Mouse (Mus musculus) heart, embryonic 11.5 days (tissue): ENCODE measurements around the gene Mtnr1a. TPM values are rescaled to one million over a fixed set of nuclear protein-coding genes. Genes with fewer than 3 reads are reported as not detected.
"Not testable (repeated sequence)": the region's sequence is repeated elsewhere in the genome, so short reads cannot be mapped to it uniquely, and the experiment has no call there.

Source experiments
- ATAC-seq: fragments of 200-750 bp; cut with Nextera tagmentation; replicated peaks from 2 replicates; pipeline ENCODE4 v1.8.0; 2017; ENCODE audit warnings: moderate library complexity; ENCODE audit not compliant: insufficient number of reproducible peaks, low FRiP score, low TSS enrichment
- H3K27ac ChIP-seq: fragments of 300-500 bp; sonication (generic); 2 replicates; pipeline ENCODE4 v1.5.1; 2014; ENCODE audit warnings: mild to moderate bottlenecking, low read depth, low read length
- H3K27me3 ChIP-seq: fragments of 300-500 bp; sonication (generic); 2 replicates; pipeline ENCODE4 v1.6.1; 2014; ENCODE audit warnings: mild to moderate bottlenecking, low read length, mixed read lengths; ENCODE audit not compliant: control insufficient read depth, insufficient read depth
- H3K36me3 ChIP-seq: fragments of 300-500 bp; sonication (generic); 2 replicates; pipeline ENCODE4 v1.6.1; 2014; ENCODE audit warnings: mild to moderate bottlenecking, low read length, moderate library complexity, mixed read lengths; ENCODE audit not compliant: control insufficient read depth, insufficient read depth
- H3K4me1 ChIP-seq: fragments of 300-500 bp; sonication (generic); 2 replicates; pipeline ENCODE4 v1.6.1; 2014; ENCODE audit warnings: low read length; ENCODE audit not compliant: control insufficient read depth, insufficient read depth
- H3K4me2 ChIP-seq: fragments of 300-500 bp; sonication (generic); 2 replicates; pipeline ENCODE4 v1.6.1; 2014; ENCODE audit warnings: mild to moderate bottlenecking, moderate library complexity
- H3K4me3 ChIP-seq: fragments of 300-500 bp; sonication (generic); 2 replicates; pipeline ENCODE4 v1.5.1; 2014; ENCODE audit warnings: low read depth, low read length
- H3K9ac ChIP-seq: fragments of 300-500 bp; sonication (generic); 2 replicates; pipeline ENCODE4 v1.6.1; 2014; ENCODE audit warnings: mild to moderate bottlenecking, low read depth, low read length, moderate library complexity
- H3K9me3 ChIP-seq: fragments of 300-500 bp; sonication (generic); replicated peaks from 2 replicates; pipeline ENCODE4 v1.6.1; 2016; ENCODE audit warnings: low read length; ENCODE audit not compliant: control insufficient read depth
- WGBS: fragments of 180-500 bp; shearing (Covaris S2); extraction: QIAGEN DNeasy Blood & Tissue Kit; methylation state at CpG from one replicate; pipeline ENCODE4 v1.1.7; 2014; ENCODE audit not compliant: insufficient replicate concordance; 5-methylcytosine and 5-hydroxymethylcytosine counted together
- polyA plus RNA-seq: library from polyadenylated mRNA; unstranded; fragments of >200 nt; fragmentation: Nextera tagmentation; extraction: Ambion mirVana; gene quantifications from 2 replicates; pipeline ENCODE4 v1.2.1, GENCODE M21; 2014

Mtnr1a gene
- polyA plus RNA-seq, 1 experiment from 2014 or later = not detected

DNA sequence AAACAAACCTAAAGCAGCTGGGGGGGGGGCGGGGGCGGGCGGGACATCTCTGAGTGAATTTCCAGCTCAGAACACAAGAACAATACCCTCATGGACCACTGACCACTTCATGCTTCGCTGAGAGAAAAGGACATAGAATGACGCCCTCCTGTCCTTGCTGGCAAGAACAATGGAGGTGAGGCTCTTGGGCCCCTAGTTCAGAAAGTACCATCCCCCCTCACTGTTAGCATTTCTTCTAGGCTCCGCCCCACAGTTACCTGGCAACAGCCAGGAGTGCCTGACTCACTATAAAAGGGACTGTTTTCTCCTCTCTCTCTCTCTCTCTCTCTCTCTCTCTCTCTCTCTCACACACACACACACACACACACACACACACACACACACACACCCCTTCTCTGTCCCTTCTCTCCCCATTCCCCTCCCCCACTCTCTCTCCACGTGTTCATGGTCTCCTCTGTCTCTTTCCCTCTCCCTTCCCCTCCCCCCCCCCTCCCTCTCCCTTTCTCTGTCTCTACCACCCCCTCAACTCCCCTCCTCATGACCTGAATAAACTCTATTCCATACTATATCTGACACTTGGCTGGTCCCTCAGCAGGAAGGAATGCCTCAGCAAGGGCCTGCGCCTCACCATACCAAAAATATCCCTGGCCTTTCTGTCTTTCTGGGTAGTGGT, 4.6 kb upstream of the Mtnr1a start:
- 48% methylated on average over 8 of the region's 8 CpGs for WGBS
- ATAC-seq = no peak

GRCm38 (mm10) chr8:45065391-45065790, 3.5 kb upstream of the Mtnr1a start:
- H3K9ac ChIP-seq, H3K27ac ChIP-seq, H3K4me3 ChIP-seq, H3K9me3 ChIP-seq, H3K4me1 ChIP-seq, H3K4me2 ChIP-seq, H3K27me3 ChIP-seq, H3K36me3 ChIP-seq, ATAC-seq: not testable (repeated sequence)
- WGBS = 92% methylated on average over 1 of the region's 1 CpGs

More for the DNA sequence above, 4.6 kb upstream of the Mtnr1a start:
- H3K36me3 ChIP-seq = no peaks in the 10 kb centered on the region
- no peaks in the 10 kb centered on the region for H3K4me1 ChIP-seq
- no peak overlapping the region for H3K4me2 ChIP-seq
- H3K9ac ChIP-seq = no peak overlapping the region
- H3K27me3 ChIP-seq = no peaks in the 10 kb centered on the region
- H3K4me3 ChIP-seq = no peak overlapping the region
- H3K9me3 ChIP-seq = no peaks in the 10 kb centered on the region
- no peak overlapping the region for H3K27ac ChIP-seq

GRCm38 (mm10) chr8:45070949-45071348, 2.0 kb downstream of the Mtnr1a start:
- no peaks in the 10 kb centered on the region for H3K36me3 ChIP-seq
- no peak overlapping the region for H3K27ac ChIP-seq
- no peaks in the 10 kb centered on the region for H3K9me3 ChIP-seq
- no peak overlapping the region for H3K4me3 ChIP-seq
- ATAC-seq = no peak
- H3K9ac ChIP-seq = no peak overlapping the region
- WGBS = 85% methylated on average over 8 of the region's 8 CpGs
- no peaks in the 10 kb centered on the region for H3K4me1 ChIP-seq
- H3K4me2 ChIP-seq = no peak overlapping the region
- no peaks in the 10 kb centered on the region for H3K27me3 ChIP-seq

- no peak overlapping the region for H3K4me3 ChIP-seq
- ATAC-seq = no peak
- H3K27me3 ChIP-seq = no peaks in the 10 kb centered on the region
- no peaks in the 10 kb centered on the region for H3K4me1 ChIP-seq
- no peaks in the 10 kb centered on the region for H3K36me3 ChIP-seq
- no peaks in the 10 kb centered on the region for H3K9me3 ChIP-seq
- no peak overlapping the region for H3K27ac ChIP-seq
- H3K4me2 ChIP-seq = no peak overlapping the region
- H3K9ac ChIP-seq = no peak overlapping the region
- 75% methylated on average over 3 of the region's 3 CpGs for WGBS
Measured at GRCm38 (mm10) chr8:45080850-45081249, 11.9 kb downstream of the Mtnr1a start.

DNA sequence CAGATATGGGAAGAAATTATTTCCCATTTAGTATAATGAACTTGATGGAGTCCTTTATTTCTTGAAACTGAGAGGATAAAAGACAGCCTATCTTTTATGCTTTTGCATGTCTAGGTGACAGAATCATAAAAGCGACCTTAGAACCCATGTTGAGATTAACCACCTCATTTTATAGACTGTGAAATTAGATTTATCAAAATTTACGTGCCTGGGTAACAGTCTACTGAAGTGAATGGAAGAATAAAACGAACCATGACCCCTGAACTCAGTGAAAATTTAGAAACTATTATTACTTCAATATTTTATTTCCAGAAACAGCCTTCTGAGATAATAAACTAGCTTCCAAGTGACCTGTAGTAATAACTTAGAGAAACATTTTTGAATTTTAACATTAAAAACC, 24.7 kb downstream of the Mtnr1a start:
- Histone ChIP-seq H3K27ac (no peak overlapping the region), H3K36me3 (no peaks in the 10 kb centered on the region), H3K9me3 (no peaks in the 10 kb centered on the region), H3K9ac (no peak overlapping the region), H3K27me3 (no peaks in the 10 kb centered on the region), H3K4me1 (no peaks in the 10 kb centered on the region), H3K4me3 (no peak overlapping the region), H3K4me2 (no peak overlapping the region)
- no peak for ATAC-seq
- 71% methylated on average over 3 of the region's 3 CpGs for WGBS

- peak overlapping the region; percentile 58 for H3K4me2 ChIP-seq
- peaks cover 7% of the 10 kb centered on the region; the same call in 1 of the 2 replicates for H3K27me3 ChIP-seq
- WGBS = 30% methylated on average over 13 of the region's 13 CpGs
- H3K4me3 ChIP-seq = peak overlapping the region; percentile 30
- H3K27ac ChIP-seq = no peak overlapping the region
- H3K9ac ChIP-seq = no peak overlapping the region
- no peaks in the 10 kb centered on the region for H3K4me1 ChIP-seq
- ATAC-seq = no peak
- no peaks in the 10 kb centered on the region for H3K36me3 ChIP-seq
- no peaks in the 10 kb centered on the region for H3K9me3 ChIP-seq
Measured at GRCm38 (mm10) chr8:45109371-45110063, 40.6 kb downstream of the Mtnr1a start.

DNA sequence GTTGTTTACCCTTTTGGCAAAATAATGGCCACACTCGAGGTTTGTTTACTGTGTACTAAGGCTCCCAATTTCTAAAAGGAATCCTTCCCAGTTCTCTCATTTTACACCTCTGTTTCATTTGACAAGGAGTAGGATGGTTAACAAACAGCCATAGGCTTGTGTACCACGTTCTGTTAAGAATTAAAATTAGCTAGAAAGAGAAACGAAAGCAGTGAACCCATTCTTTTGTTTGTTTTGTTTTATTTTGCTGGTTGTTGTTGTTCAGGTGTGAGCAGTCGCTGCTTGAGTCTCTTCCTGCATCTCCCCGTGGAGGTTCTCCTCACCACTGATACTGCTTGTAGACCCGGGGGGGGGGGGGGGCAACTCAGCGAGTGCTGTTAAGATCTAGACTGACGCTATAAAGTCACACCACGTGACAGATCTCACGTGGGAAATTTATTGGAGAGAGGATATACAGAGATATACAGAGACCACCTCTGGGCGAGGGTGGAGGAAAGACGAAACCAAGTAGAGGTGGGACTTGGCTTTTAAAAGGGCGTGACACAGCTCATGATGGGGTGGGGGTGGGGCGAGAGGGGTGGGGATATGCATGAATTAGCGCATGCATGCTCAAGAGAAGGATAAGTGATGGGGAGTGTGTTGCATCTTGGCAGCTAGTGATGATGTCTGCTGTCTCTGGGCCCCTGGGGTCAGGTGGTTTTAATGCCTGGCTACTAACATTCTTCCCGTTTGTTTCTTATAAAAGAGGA, 41.3 kb downstream of the Mtnr1a start:
- Histone ChIP-seq H3K27me3 (peaks cover 7% of the 10 kb centered on the region; the same call in 1 of the 2 replicates), H3K9me3 (no peaks in the 10 kb centered on the region), H3K4me3 (peak overlapping the region; percentile 30), H3K4me2 (peak overlapping the region; percentile 58), H3K9ac (no peak overlapping the region), H3K27ac (no peak overlapping the region), H3K4me1 (no peaks in the 10 kb centered on the region), H3K36me3 (no peaks in the 10 kb centered on the region)
- 8% methylated on average over 16 of the region's 16 CpGs for WGBS
- no peak for ATAC-seq

- H3K36me3 ChIP-seq = no peaks in the 10 kb centered on the region
- H3K4me3 ChIP-seq = no peak overlapping the region; the same call in 1 of the 2 replicates
- H3K4me2 ChIP-seq = peak overlapping the region; percentile 58; the same call in 1 of the 2 replicates
- no peak overlapping the region for H3K9ac ChIP-seq
- peaks cover 7% of the 10 kb centered on the region; the same call in 1 of the 2 replicates for H3K27me3 ChIP-seq
- 35% methylated on average over 5 of the region's 5 CpGs for WGBS
- no peak overlapping the region for H3K27ac ChIP-seq
- no peaks in the 10 kb centered on the region for H3K9me3 ChIP-seq
- ATAC-seq = no peak
- no peaks in the 10 kb centered on the region for H3K4me1 ChIP-seq
Measured at GRCm38 (mm10) chr8:45110813-45111104, 41.8 kb downstream of the Mtnr1a start.
